Mouse (Mus musculus) neural tube, embryonic 13.5 days (tissue): Measurements from ENCODE around the gene Arntl2. TPM values are rescaled to one million over a fixed set of nuclear protein-coding genes. Genes with fewer than 3 reads are reported as not detected.
"Not testable (repeated sequence)": the region's sequence is repeated elsewhere in the genome, so short reads cannot be mapped to it uniquely, and the experiment has no call there.

Source experiments
- ATAC-seq: fragments of 200-750 bp; cut with Nextera tagmentation; 2 replicates; pipeline ENCODE4 v1.8.0; 2017; ENCODE audit warnings: low read depth, mild to moderate bottlenecking, moderate TSS enrichment, moderate library complexity
- H3K27ac ChIP-seq: fragments of 300-500 bp; sonication (generic); replicated peaks from 2 replicates; pipeline ENCODE4 v1.5.1; 2015; ENCODE audit warnings: moderate library complexity, mild to moderate bottlenecking, inconsistent platforms
- H3K27me3 ChIP-seq: fragments of 300-500 bp; sonication (generic); 2 replicates; pipeline ENCODE4 v1.6.1; 2015; ENCODE audit warnings: mild to moderate bottlenecking, inconsistent platforms
- H3K36me3 ChIP-seq: fragments of 300-500 bp; sonication (generic); 2 replicates; pipeline ENCODE4 v1.6.1; 2015; ENCODE audit warnings: mild to moderate bottlenecking, inconsistent platforms
- H3K4me1 ChIP-seq: fragments of 300-500 bp; sonication (generic); replicated peaks from 2 replicates; pipeline ENCODE4 v1.6.1; 2015; ENCODE audit warnings: inconsistent platforms
- H3K4me2 ChIP-seq: fragments of 300-500 bp; sonication (generic); 2 replicates; pipeline ENCODE4 v1.6.1; 2015; ENCODE audit warnings: inconsistent platforms, mild to moderate bottlenecking, moderate library complexity
- H3K4me3 ChIP-seq: fragments of 300-500 bp; sonication (generic); 2 replicates; pipeline ENCODE4 v1.5.1; 2015; ENCODE audit warnings: mild to moderate bottlenecking, inconsistent platforms
- H3K9ac ChIP-seq: fragments of 300-500 bp; sonication (generic); 2 replicates; pipeline ENCODE4 v1.6.1; 2015; ENCODE audit warnings: moderate library complexity, mild to moderate bottlenecking, inconsistent platforms
- H3K9me3 ChIP-seq: fragments of 300-500 bp; sonication (generic); 2 replicates; pipeline ENCODE4 v1.6.1; 2016; ENCODE audit warnings: inconsistent platforms
- WGBS: fragments of 180-500 bp; shearing (Covaris S2); methylation state at CpG from one replicate; pipeline ENCODE4 v1.1.7; 2015; 5-methylcytosine and 5-hydroxymethylcytosine counted together
- polyA plus RNA-seq: library from polyadenylated mRNA; unstranded; fragments of >200 nt; fragmentation: Nextera tagmentation; extraction: Ambion mirVana; gene quantifications from 2 replicates; pipeline ENCODE4 v1.2.1, GENCODE M21; 2015

Gene Arntl2
- polyA plus RNA-seq, 1 experiment from 2014 or later, result 1.8 TPM

DNA sequence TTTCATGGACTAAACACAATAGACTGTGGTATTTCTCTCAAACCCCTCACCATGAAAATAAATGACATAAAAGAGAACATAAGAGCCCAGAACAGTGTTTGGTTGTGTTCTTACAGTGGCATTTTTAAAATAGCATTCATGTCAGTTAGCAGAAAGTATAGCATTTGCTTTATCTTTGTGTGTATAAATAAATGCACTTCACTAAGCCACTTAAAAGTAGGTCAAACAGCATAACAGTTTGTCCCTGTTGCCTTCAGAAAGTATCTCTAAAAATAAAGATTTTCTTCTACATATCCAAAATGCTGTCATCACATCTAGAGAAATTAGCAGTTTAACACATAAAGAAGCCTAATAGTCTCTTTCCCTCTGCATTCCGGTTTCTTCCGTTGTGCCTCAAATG, 61.5 kb downstream of the Arntl2 start:
- Histone ChIP-seq H3K4me2 (no peak overlapping the region), H3K27ac (no peak overlapping the region), H3K27me3 (no peaks in the 10 kb centered on the region), H3K4me3 (no peak overlapping the region), H3K4me1 (no peaks in the 10 kb centered on the region), H3K9me3 (no peaks in the 10 kb centered on the region), H3K9ac (no peak overlapping the region), H3K36me3 (no peaks in the 10 kb centered on the region)
- WGBS, result 91% methylated on average over 2 of the region's 2 CpGs
- no peak for ATAC-seq

DNA sequence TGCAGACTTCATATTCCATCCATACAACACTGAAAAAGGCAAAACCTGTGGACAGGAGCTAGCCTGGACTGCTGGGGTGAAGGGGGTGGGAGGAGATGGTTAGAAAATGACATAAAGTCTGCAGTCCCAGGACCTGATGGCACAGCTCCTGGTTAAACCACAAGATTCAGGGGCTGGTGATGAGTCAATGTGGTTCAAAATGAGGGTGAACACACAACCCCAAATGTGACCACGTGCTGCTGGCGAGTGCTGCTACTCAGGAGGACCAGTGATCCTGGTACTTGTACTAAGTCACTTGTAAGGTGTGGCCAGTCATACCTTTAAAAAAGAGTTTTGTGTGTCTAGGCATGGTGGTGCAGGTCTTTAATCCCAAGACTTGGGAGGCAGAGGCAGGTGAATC, 67.3 kb downstream of the Arntl2 start:
- Histone ChIP-seq H3K4me3 (no peak overlapping the region), H3K27ac (no peak overlapping the region), H3K9me3 (no peaks in the 10 kb centered on the region), H3K27me3 (no peaks in the 10 kb centered on the region), H3K4me2 (no peak overlapping the region), H3K4me1 (no peaks in the 10 kb centered on the region), H3K9ac (no peak overlapping the region), H3K36me3 (no peaks in the 10 kb centered on the region)
- no peak for ATAC-seq
- WGBS, result 91% methylated on average over 2 of the region's 2 CpGs

DNA sequence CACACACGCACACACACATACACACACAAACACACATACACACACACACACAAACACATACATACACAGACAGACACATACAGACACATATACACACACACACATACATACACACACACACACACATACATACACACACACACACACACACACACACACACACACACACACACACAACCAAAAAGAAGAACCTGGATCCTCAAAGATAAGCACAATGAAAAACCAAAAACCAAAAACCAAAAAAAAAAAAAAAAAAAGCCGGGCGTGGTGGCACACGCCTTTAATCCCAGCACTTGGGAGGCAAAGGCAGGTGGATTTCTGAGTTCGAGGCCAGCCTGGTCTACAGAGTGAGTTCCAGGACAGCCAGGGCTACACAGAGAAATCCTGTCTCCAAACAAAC, 68.5 kb downstream of the Arntl2 start:
- not testable (repeated sequence) for H3K36me3 ChIP-seq, H3K27me3 ChIP-seq, H3K27ac ChIP-seq, H3K4me3 ChIP-seq, ATAC-seq, H3K4me2 ChIP-seq, H3K9me3 ChIP-seq, H3K9ac ChIP-seq, H3K4me1 ChIP-seq
- WGBS, result 96% methylated on average over 2 of the region's 5 CpGs

DNA sequence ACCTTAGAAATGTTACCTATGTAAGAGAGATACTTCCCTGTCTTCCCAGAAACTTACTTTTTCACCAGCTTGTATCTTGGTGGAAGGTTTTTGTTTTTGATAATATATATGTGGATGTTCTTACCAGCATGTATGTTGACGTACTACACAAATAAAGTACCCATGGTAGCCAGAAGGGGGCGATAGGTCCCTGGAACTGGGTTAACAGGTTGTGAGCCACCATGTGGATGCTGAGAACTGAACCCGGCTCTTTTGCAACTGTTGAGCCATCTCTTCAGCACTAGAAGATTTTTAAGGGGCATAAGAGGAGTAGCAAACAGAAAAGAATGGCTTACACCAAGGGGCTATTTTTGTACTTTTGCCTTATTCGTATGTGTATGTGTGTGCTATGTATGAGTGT, 69.8 kb downstream of the Arntl2 start:
- WGBS, result 86% methylated on average over 4 of the region's 4 CpGs
- Histone ChIP-seq H3K36me3 (no peaks in the 10 kb centered on the region), H3K9ac (no peak overlapping the region), H3K27me3 (no peaks in the 10 kb centered on the region), H3K4me1 (no peaks in the 10 kb centered on the region), H3K4me3 (no peak overlapping the region), H3K27ac (no peak overlapping the region), H3K4me2 (no peak overlapping the region), H3K9me3 (no peaks in the 10 kb centered on the region)
- ATAC-seq, result no peak

DNA sequence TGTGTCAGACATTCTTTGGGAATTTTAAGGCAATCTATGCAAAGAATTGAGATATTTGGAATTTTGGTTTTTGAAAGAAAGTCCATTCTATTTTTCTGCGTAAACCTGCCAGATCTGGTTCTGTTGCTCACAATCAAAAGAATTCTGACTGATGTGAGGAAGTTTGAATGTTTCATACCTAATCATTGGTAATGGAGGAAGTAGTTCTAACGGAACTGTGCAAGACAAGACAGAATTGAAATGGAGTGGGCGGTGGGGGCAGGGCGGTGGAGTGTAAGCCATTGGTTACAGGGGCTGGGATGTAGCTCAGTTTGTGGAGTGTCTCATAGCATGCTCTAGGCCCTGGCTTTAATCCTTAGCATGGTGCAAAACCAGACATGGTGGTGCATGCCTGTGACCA, 76.1 kb downstream of the Arntl2 start:
- H3K9me3 ChIP-seq, result peaks cover 3% of the 10 kb centered on the region
- no peaks in the 10 kb centered on the region for H3K27me3 ChIP-seq
- no peaks in the 10 kb centered on the region for H3K36me3 ChIP-seq
- no peak overlapping the region for H3K9ac ChIP-seq
- H3K4me2 ChIP-seq, result no peak overlapping the region
- ATAC-seq, result no peak
- H3K4me3 ChIP-seq, result no peak overlapping the region
- WGBS, result 96% methylated on average over 4 of the region's 4 CpGs
- H3K27ac ChIP-seq, result no peak overlapping the region
- H3K4me1 ChIP-seq, result no peaks in the 10 kb centered on the region

DNA sequence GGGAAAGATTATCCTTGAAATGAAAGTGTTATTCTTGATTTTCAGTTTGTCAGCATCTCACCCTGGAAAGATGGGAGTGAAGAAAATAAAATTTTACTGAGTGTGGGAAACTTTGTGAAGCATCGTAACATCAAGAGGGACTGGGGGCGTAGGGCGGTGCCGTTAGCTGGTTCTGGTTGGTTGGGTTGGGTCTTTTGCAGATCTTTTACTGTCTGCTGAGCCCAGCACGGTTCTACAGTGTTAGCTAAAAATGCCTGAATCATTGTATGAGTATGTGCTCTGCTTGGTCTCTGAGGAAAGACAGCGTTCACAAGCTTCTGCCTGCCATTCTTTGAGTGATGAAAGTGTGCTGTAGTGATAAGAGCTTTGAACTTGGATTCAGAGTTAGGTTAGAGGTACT, 78.6 kb downstream of the Arntl2 start:
- Histone ChIP-seq H3K27me3 (no peaks in the 10 kb centered on the region), H3K9me3 (peaks cover 8% of the 10 kb centered on the region), H3K4me2 (no peak overlapping the region), H3K4me1 (no peaks in the 10 kb centered on the region), H3K9ac (no peak overlapping the region), H3K27ac (no peak overlapping the region), H3K36me3 (no peaks in the 10 kb centered on the region), H3K4me3 (no peak overlapping the region)
- ATAC-seq, result no peak
- WGBS, result 90% methylated on average over 6 of the region's 6 CpGs

DNA sequence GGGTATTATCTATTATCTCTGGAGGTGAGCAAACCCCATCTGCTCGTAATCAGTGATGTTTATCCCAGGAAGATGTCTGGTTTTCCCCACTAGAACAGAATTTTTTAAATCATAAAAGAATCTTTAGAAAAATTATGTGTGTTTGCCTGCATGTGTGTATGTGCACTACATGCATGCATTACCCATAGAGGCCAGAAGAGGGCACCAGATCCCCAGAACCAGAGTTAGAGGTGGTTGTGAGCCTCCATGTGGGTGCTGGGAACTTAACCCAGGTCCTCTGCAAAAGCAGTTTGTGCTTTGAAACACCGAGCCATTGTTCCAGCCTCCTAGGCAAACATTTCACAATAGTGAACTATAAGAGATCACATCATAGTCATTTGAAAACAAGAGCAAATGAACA, 81.0 kb downstream of the Arntl2 start:
- no peak overlapping the region for H3K27ac ChIP-seq
- H3K9me3 ChIP-seq, result peaks cover 8% of the 10 kb centered on the region
- 88% methylated on average over 2 of the region's 2 CpGs for WGBS
- H3K4me1 ChIP-seq, result no peaks in the 10 kb centered on the region
- H3K9ac ChIP-seq, result no peak overlapping the region
- H3K4me2 ChIP-seq, result no peak overlapping the region
- no peaks in the 10 kb centered on the region for H3K36me3 ChIP-seq
- no peak for ATAC-seq
- no peaks in the 10 kb centered on the region for H3K27me3 ChIP-seq
- H3K4me3 ChIP-seq, result no peak overlapping the region

DNA sequence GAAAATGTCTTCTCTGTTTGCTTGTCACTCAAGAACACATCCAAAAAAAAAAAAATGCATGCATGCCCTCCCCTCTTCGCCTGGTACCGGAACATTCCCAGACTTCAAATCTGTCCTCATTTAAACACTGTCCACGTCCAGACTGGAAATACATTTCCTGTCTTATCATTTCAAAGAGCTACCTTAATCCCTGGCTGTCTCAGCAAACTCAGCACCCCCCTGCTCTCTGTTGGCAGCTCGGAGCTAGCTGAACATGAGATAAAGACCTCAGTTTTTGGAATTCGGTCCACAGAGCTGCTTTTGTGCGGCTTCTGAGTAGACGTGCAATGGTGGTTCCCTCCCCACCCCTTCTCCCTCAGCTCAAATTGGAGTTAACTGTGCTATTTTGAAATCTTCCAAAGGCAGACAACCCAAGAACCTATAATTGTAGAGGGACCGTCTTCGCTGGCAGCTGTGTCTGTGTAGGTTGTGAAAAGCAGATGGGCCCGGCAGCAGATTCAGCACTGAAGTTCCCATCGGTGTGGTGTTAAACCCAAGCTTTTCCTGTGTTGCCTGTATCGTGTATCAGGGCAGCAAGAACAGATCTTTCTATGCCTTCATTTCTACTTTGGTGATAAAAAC, 81.7 kb downstream of the Arntl2 start:
- H3K36me3 ChIP-seq, result no peaks in the 10 kb centered on the region

DNA sequence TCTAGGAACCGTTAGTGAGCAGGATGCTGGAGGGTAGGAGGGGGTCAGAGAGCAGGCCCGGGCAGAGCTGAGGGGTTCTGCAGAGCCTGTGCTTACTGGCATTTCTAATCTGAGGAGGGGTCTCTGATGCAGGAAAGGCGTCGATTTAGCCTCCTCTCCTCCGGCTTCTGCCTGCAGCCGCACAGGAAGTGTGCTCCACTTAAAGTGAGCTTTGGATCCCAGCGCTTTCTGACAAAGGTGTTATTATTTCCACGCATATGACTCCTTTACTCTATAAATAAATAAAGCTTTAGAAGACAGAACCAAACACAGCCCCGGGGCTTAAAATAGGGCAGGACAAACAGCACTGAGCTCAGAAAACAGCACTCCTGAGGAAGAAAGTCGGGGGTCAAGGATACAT, 83.1 kb downstream of the Arntl2 start:
- Histone ChIP-seq H3K4me2 (no peak overlapping the region), H3K4me1 (no peaks in the 10 kb centered on the region), H3K9me3 (peaks cover 8% of the 10 kb centered on the region), H3K27me3 (0 out of 2 replicates have a peak, but pooled peaks cover 4% of the 10 kb centered on the region), H3K9ac (no peak overlapping the region), H3K27ac (no peak overlapping the region), H3K36me3 (no peaks in the 10 kb centered on the region), H3K4me3 (no peak overlapping the region)
- ATAC-seq, result no peak
- 35% methylated on average over 10 of the region's 10 CpGs for WGBS

More for the DNA sequence above, 81.7 kb downstream of the Arntl2 start:
- ATAC-seq, result no peak
- no peak overlapping the region for H3K4me3 ChIP-seq
- no peak overlapping the region for H3K9ac ChIP-seq
- no peak overlapping the region for H3K4me2 ChIP-seq
- 88% methylated on average over 12 of the region's 12 CpGs for WGBS
- no peaks in the 10 kb centered on the region for H3K27me3 ChIP-seq
- no peaks in the 10 kb centered on the region for H3K4me1 ChIP-seq
- H3K9me3 ChIP-seq, result peaks cover 8% of the 10 kb centered on the region
- H3K27ac ChIP-seq, result no peak overlapping the region

DNA sequence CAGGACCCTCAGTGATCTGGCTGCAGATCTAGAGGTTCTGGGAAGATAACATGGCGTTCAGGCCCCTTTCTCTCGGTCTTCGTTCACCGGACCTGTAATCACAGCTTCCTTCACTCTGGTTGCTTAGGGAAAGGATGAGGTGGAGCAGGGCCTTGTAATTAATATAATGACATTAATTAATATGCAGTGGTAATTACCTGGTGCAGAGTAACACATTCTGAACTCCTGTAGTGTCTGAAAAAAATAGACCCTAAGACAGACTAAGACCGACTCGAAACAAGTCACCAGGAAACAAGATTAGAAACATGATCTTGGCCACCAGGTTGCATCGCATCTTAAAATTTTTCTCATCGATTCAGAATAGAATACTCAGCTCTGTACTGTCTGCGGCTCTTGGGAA, 84.0 kb downstream of the Arntl2 start:
- H3K4me3 ChIP-seq, result no peak overlapping the region
- no peak for ATAC-seq
- no peak overlapping the region for H3K9ac ChIP-seq
- peaks cover 13% of the 10 kb centered on the region for H3K27me3 ChIP-seq
- no peaks in the 10 kb centered on the region for H3K4me1 ChIP-seq
- WGBS, result 89% methylated on average over 9 of the region's 9 CpGs
- peaks cover 8% of the 10 kb centered on the region for H3K9me3 ChIP-seq
- no peak overlapping the region for H3K27ac ChIP-seq
- no peaks in the 10 kb centered on the region for H3K36me3 ChIP-seq
- no peak overlapping the region for H3K4me2 ChIP-seq

DNA sequence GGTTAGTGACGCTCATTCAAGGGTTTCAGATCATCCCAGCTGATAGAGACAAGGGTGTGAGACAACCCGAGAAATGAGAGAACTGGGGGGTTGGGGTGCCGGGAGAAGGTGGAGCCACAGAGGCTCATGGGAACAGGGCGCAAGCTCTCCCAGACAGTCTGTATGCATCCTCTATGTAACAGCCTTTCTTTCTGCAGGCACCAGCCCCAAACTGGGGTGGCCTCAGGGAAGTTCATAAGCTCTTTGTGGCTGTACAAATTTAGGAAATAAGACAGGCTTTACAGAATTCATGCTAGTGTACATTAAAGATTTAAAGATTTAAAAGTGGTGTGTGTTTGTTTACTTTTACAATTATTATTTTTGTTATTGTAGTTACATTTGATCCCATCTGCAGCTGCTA, 84.4 kb downstream of the Arntl2 start:
- Histone ChIP-seq H3K9me3 (peaks cover 8% of the 10 kb centered on the region), H3K27ac (no peak overlapping the region), H3K4me3 (no peak overlapping the region), H3K9ac (no peak overlapping the region), H3K4me1 (no peaks in the 10 kb centered on the region), H3K36me3 (no peaks in the 10 kb centered on the region), H3K27me3 (peaks cover 16% of the 10 kb centered on the region), H3K4me2 (no peak overlapping the region)
- no peak for ATAC-seq
- 92% methylated on average over 4 of the region's 4 CpGs for WGBS

DNA sequence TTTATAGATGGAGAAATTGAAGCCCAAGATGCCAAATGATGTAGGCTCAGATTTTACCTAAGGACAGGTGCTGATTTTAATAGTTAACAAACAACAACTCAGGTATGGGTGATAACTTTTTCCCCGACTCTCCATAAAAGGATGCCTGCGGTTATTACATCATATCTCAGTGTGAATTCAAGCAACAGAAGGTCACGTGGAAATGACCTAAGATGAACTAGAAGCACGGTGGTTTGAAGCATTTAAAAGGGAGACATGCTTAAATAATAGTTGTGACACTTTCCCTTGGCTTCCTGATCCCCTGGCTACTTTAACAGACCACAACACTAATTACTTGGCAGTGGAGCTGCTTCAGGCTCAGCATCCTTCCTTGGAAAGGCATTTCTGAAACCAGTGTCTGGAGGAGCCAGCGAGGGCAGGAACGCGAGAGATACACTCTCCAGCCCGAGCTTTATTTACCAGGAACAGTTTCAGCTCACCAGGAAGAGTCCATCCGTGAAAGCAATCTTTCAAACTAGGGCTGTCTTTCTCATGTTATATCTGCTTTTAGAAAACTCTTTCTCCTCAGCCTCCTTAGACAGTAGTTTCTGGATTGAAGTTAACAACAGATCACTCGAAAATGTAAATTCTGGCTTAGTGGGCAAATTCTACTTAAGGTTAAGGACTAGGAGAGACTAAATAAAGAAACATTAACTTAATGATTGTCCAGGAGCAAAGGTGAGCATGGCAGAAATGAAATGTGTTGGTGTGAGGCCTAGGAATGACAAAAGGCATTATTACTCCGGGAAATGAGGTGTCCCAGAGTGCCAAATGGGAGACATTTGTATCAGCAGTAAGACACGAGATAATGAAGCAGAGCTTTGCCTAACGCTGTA, 86.3 kb downstream of the Arntl2 start:
- Histone ChIP-seq H3K27me3 (peaks cover 31% of the 10 kb centered on the region), H3K4me3 (no peak overlapping the region)

More for the DNA sequence above, 86.3 kb downstream of the Arntl2 start:
- WGBS, result 73% methylated on average over 13 of the region's 13 CpGs
- Histone ChIP-seq H3K27ac (no peak overlapping the region), H3K36me3 (no peaks in the 10 kb centered on the region), H3K9me3 (peaks cover 3% of the 10 kb centered on the region; the same call in 1 of the 2 replicates), H3K4me2 (no peak overlapping the region), H3K4me1 (0 out of 2 replicates have a peak, but pooled peaks cover 9% of the 10 kb centered on the region), H3K9ac (no peak overlapping the region)
- ATAC-seq, result no peak
